Mouse (Mus musculus) hematopoietic multipotent progenitor cell, adult 10-12 weeks (in vitro differentiated cells): ENCODE measurements around the gene Tmod4. TPM values are rescaled to one million over a fixed set of nuclear protein-coding genes. Genes with fewer than 3 reads are reported as not detected.

ENCODE experiments used
- polyA plus RNA-seq: library from polyadenylated mRNA; stranded (reverse); fragments of >175 nt; gene quantifications from 2 replicates; pipeline ENCODE4 v1.2.3, GENCODE M21; 2012; ENCODE audit warnings: low replicate concordance

The Tmod4 gene
- polyA plus RNA-seq: 0.58 and 0.82 TPM in 2 replicates

DNA sequence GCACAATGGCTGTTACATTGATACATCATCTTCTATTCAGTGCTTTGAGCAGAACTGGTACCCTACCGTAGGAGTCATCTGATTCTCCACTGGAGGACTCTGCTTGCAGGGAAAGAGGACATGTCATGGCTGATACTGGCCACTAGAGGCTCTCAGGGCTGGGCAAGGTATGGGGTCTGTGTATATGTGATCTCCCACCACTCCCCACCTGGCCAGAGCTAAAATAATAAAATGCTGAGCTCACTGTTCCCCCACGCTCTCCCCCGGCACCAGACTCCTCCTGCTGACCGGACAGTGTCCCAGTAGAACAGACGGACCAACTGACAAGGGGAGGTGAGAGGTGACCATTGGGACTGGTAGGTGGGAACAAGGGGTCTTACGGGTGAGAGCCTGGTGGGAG lies at the start of gene Tmod4:
Tmod4 (plus strand) TSS at position 231 of the 400 bp plus-strand sequence.

DNA sequence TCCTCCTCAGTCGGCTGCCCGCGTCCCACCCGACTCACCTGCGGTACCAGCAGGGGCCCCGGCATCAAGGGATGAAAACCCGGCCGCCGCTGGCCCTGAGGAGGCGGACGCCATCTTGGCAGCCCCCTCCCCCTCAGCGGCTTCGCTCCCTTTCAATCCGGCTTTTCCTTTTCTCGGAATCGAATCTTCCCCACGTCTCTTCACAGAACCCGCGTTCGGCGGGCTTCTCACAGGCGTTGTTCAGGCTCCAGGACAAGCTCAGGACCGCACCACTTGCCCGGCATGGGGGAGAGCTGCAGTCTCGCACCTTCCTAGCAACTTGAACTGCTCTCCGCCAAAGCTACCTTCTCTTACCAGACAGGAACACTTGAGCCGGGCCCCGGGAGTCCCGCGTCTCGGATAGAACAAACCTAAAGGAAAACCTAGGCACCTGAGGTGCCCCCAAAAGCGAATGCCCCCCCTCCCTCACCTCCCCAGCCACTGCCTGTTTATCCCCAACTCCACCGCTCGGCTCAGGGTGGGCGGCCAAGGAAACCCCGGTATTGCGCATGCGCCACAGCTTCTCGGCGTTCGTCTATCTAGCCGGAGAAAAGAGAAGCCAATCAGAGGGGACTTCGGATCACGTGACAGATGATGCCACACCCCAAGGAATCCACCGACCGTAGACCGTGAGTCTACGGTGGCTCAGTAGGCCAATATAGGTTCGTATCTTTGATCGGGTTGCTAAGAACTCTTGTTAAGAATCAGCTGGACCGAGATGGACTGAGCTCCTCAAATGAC lies 17.7 kb upstream of the Tmod4 start, which contains the start of gene Pip5k1a:
Pip5k1a (minus strand) TSS at position 593 of the 780 bp plus-strand sequence.

DNA sequence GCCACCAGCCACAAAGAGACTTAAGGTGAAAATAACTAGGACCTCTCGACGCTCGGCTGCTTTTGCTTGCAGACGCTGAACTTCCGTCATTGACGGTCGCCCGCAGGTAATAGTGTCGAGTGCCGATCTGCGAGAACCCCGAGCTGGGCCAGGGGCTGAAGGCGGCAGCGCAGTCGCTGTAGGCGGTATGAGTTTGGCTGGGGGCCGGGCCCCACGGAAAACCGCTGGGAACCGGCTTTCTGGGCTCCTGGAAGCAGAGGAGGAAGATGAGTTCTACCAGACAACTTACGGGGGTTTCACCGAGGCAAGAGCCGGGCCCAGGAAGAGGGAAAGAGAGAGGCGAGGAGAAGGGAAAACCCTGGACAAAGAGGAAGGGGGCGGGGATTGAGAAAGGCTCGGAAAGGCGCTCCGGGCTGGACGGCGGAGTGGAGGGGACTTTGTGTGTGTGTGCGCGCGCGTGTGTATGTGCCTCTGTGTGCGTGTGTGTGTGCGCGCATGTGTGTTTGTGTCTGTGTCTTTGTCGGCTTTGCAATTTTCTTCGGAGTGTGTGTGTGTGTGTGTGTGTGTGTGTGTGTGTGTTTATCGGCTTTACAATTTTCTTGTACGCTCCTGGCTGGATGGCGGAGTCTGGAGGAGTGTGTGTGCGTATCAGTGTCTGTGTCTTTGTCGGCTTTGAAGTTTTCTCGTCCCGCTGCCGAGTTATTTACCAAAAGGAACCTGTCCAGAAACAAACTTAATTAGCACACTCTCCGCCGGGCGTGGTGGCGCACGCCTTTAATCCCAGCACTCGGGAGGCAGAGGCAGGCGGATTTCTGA lies 13.2 kb upstream of the Tmod4 start, which contains the start of gene Vps72:
Vps72 (plus strand) TSS at position 112 of the 816 bp plus-strand sequence.

DNA sequence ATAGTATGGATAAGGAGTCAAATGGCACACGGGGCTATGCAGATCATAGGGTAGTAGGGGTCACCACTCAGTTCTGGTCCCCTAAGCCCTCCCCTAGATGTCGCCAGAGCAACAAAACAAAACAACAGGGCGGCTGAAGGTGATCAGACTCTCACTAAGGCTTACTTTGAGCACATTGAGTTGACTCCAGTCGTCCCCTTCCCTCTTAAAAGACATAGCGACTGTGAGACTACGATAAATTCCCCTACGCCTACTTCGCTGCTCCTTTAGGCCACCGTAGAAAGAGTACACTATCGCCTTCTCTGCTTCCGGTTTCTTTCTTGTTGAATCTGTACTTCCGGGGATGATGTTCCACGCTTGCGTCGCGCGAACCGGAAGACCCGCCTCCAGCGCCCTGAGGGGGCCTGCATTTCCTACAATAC lies 9.4 kb downstream of the Tmod4 start, which contains the start of the genes Scnm1 and Lysmd1:
Scnm1 (minus strand) TSS at position 332 of the 422 bp plus-strand sequence.
Lysmd1 (plus strand) TSS at position 409 of the 422 bp plus-strand sequence.

DNA sequence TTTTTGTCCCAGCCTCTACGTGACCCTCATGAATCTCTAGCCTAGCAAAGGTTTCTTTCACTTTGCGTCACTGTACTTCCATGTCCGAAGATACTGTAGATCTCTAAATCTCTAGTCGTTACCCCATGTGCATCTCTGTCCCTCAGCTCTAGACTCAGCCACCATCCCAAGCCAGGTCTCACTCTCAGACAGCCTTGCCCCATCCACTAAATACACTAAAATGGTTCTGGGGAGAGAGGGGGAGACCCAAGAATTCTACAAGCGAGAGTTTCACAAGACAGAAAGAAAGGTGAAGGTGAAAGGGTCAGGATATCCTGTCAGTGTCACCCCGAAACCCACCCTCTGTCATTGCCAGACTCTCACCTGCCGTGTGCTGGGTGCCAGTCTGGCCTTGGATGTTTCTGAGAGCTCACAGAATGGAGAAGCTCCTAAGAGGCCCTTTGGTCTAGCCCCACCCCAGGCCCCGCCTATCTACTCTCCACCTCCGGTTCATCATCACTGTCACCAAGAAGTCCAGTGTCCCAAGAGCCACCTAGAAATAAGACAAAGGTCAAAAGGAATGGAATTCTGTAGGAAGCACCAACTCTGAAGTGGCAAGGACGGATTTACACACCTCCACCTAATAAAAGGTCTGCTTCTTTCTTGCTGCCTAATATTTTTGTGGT lies 17.8 kb downstream of the Tmod4 start, which contains the start of gene Tnfaip8l2:
Tnfaip8l2 (minus strand) TSS at position 409 of the 665 bp plus-strand sequence.

DNA sequence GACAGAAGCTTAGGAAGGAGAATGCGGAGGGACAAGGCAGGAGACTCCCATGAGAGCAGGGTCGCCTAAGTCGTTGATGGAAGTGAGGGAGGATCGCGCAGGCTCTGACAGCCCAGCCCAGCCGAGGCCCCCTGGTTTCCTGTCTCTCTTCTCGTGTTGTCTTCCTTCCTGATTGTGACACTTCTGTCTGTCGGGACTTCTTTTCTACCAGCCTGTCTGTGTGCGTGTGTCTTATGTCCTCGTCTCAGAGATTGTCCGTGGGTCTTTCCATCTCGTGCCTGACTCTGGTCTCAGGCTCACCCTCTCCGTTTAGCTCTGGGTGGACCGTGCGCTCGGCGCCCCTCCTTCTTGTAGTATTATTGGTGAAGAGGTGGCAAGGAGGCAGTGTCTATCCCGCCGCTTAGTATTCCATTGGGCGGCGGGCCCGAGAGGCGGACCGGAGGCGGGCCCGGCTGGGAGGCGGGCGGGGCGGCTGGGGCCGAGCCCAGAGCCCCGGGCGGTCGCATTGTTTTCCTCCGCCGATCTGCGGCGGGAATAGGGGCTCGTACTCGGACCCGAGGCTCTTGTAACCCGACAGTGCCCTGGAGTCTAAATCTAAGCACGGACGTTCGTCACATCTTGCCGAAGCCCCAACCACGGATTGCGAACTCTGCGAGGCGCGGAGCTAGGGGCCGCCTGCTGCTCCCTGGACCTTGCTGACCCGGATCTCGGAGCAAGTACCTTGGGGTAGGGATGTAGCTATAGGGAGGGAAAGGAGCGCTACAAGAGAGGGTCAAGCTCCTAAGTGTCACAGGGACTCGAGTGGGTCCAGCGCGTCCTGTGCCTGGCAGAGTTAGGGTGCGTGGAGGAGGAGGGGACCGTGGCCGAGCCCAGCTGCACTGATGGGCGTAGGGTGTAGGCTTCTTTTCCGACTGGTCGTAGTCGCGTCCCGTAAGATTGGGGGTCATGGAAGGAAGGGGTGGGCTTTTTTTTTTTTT lies 36.0 kb downstream of the Tmod4 start, which contains the start of gene Sema6c:
Sema6c (plus strand) TSS at position 471 of the 977 bp plus-strand sequence.

Other genes starting within 250 kb of the Tmod4 start
- 101 and 189 TPM in 2 replicates for gene Psmb4, start 237.5 kb upstream of the Tmod4 start, polyA plus RNA-seq
- 0.91 and 6.6 TPM in 2 replicates for gene Selenbp1, start 191.4 kb upstream of the Tmod4 start, polyA plus RNA-seq
- 24.8 and 29.1 TPM in 2 replicates for gene Rfx5, start 170.4 kb upstream of the Tmod4 start, polyA plus RNA-seq
- 12.0 and 16.1 TPM in 2 replicates for gene Pi4kb, start 149.7 kb upstream of the Tmod4 start, polyA plus RNA-seq
- gene Zfp687, start 109.0 kb upstream of the Tmod4 start, polyA plus RNA-seq: 32.8 and 36.3 TPM in 2 replicates
- 47.7 and 87.6 TPM in 2 replicates for gene Psmd4, start 81.9 kb upstream of the Tmod4 start, polyA plus RNA-seq
- gene Pip5k1a, start 17.5 kb upstream of the Tmod4 start, polyA plus RNA-seq: 14.2 and 15.7 TPM in 2 replicates
- gene Vps72, start 13.5 kb upstream of the Tmod4 start, polyA plus RNA-seq: 140 and 262 TPM in 2 replicates
- 6.6 and 11.8 TPM in 2 replicates for gene Scnm1, start 9.5 kb downstream of the Tmod4 start, polyA plus RNA-seq
- gene Lysmd1, start 9.6 kb downstream of the Tmod4 start, polyA plus RNA-seq: 3.3 and 6.5 TPM in 2 replicates
- 29.6 and 79.9 TPM in 2 replicates for gene Tnfaip8l2, start 17.9 kb downstream of the Tmod4 start, polyA plus RNA-seq
- gene Sema6c, start 36.0 kb downstream of the Tmod4 start, polyA plus RNA-seq: 1.1 and 3.6 TPM in 2 replicates
- gene Gabpb2, start 93.4 kb downstream of the Tmod4 start, polyA plus RNA-seq: 3.9 and 10.3 TPM in 2 replicates
- 386 and 443 TPM in 2 replicates for gene Cdc42se1, start 104.3 kb downstream of the Tmod4 start, polyA plus RNA-seq
- 6.9 and 11.0 TPM in 2 replicates for gene Mllt11, start 107.7 kb downstream of the Tmod4 start, polyA plus RNA-seq
- 0.49 TPM in 1 of 2 replicates, not detected in the other for gene Gm128, start 117.1 kb downstream of the Tmod4 start, polyA plus RNA-seq
- not detected in 2 replicates for gene Bnipl, start 126.7 kb downstream of the Tmod4 start, polyA plus RNA-seq
- 71.0 and 165 TPM in 2 replicates for gene Mindy1, start 156.9 kb downstream of the Tmod4 start, polyA plus RNA-seq
- 1.8 and 3.6 TPM in 2 replicates for gene Prune1, start 157.6 kb downstream of the Tmod4 start, polyA plus RNA-seq
- 0.63 and 0.64 TPM in 2 replicates for gene Anxa9, start 182.7 kb downstream of the Tmod4 start, polyA plus RNA-seq
- gene Cers2, start 190.3 kb downstream of the Tmod4 start, polyA plus RNA-seq: 194 and 233 TPM in 2 replicates
- gene Setdb1, start 232.7 kb downstream of the Tmod4 start, polyA plus RNA-seq: 10.9 and 12.9 TPM in 2 replicates